Mouse (Mus musculus) heart, adult 2 months (tissue): ENCODE measurements at regions not wholly inside any gene's neighbourhood (a gene's known extent, or its start where the extent isn't known, plus 50 kb on each side); places are given as distances from the start of the nearest gene placed in this dataset.

Experiments used
- DNase-seq, 2 experiments: peaks; one replicate each; pipeline ENCODE4 v3.0.0; 2021
- H3K27ac ChIP-seq: fragments of 200-600 bp; 2 replicates; pipeline ENCODE4 v1.8.1; 2022
- H3K27me3 ChIP-seq: fragments of 200-500 bp; 2 replicates; pipeline ENCODE4 v1.6.1; 2012; ENCODE audit warnings: mild to moderate bottlenecking, low read length, inconsistent platforms, mixed read lengths; ENCODE audit not compliant: control insufficient read depth, insufficient read depth
- H3K36me3 ChIP-seq: fragments of 200-500 bp; 2 replicates; pipeline ENCODE4 v1.6.1; 2012; ENCODE audit warnings: low read length, inconsistent platforms; ENCODE audit not compliant: control insufficient read depth, insufficient read depth
- H3K4me1 ChIP-seq: fragments of 200-500 bp; 2 replicates; pipeline ENCODE4 v1.6.1; 2011; ENCODE audit warnings: low read length; ENCODE audit not compliant: control insufficient read depth, insufficient read depth
- H3K4me3 ChIP-seq: fragments of 200-600 bp; 2 replicates; pipeline ENCODE4 v1.8.1; 2022
- H3K79me2 ChIP-seq: fragments of 200-500 bp; replicated peaks from 2 replicates; pipeline ENCODE4 v1.6.1; 2012; ENCODE audit warnings: mild to moderate bottlenecking, inconsistent platforms, low read length, moderate library complexity, mixed read lengths; ENCODE audit not compliant: control insufficient read depth, insufficient read depth
- H3K9ac ChIP-seq: fragments of 200-500 bp; 2 replicates; pipeline ENCODE4 v1.6.1; 2012; ENCODE audit warnings: low read depth, mild to moderate bottlenecking, control low read depth, inconsistent platforms, low read length, mixed read lengths
- CTCF ChIP-seq: fragments of 200-600 bp; IDR thresholded peaks from 2 replicates; pipeline ENCODE4 v1.8.1; 2022; ENCODE audit warnings: antibody characterized with exemption, mild to moderate bottlenecking, moderate library complexity
- EP300 ChIP-seq: fragments of 200-500 bp; IDR thresholded peaks from 2 replicates; pipeline ENCODE4 v1.6.1; 2011; ENCODE audit warnings: low read depth, low read length, control low read depth; ENCODE audit not compliant: insufficient read depth
- POLR2A ChIP-seq: fragments of 200-500 bp; IDR thresholded peaks from 2 replicates; pipeline ENCODE4 v1.6.1; 2011; ENCODE audit warnings: mild to moderate bottlenecking, low read depth, low read length, control low read depth; ENCODE audit not compliant: insufficient read depth
- WGBS: fragments of 180-500 bp; shearing (Covaris S2); methylation state at CpG from one replicate; pipeline ENCODE4 v1.1.7; 2018; 5-methylcytosine and 5-hydroxymethylcytosine counted together
- intact Hi-C: fragments of 180-260 bp; cut with DNase I; formaldehyde crosslinking; loops from one replicate; pipeline ENCODE4 v1.15.1; 2025

DNA sequence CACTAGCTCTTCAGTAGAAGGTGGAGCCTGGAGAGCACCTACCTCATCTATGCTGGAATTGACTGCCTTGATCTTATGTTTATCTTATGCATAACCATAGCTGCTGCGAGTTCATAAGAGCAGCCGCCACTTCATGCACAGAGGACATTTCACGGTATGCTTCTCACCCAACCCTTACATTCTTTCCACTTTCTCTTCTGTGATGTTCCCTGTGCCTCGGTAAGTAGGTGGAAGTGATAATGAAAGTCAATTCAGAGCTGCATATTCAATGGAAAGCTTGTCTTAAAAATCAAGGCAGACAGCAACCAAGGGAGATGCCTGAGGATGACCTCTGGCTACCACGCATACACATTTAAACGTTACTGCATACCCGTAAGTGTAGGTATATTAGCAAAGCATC is 548.9 kb upstream of the Castor2 start:
- H3K4me1 ChIP-seq, result no peaks in the 10 kb centered on the region
- TF ChIP-seq EP300 (no peak), CTCF (no peak), POLR2A (no peak)
- no peak for DNase-seq
- H3K27ac ChIP-seq, result no peak overlapping the region
- no peaks in the 10 kb centered on the region for H3K36me3 ChIP-seq
- H3K27me3 ChIP-seq, result no peaks in the 10 kb centered on the region
- no peak overlapping the region for H3K4me3 ChIP-seq
- intact Hi-C loops, result no loop called here
- WGBS, result 82% methylated on average over 7 of the region's 7 CpGs
- H3K9ac ChIP-seq, result no peak overlapping the region
- H3K79me2 ChIP-seq, result no peaks in the 10 kb centered on the region

DNA sequence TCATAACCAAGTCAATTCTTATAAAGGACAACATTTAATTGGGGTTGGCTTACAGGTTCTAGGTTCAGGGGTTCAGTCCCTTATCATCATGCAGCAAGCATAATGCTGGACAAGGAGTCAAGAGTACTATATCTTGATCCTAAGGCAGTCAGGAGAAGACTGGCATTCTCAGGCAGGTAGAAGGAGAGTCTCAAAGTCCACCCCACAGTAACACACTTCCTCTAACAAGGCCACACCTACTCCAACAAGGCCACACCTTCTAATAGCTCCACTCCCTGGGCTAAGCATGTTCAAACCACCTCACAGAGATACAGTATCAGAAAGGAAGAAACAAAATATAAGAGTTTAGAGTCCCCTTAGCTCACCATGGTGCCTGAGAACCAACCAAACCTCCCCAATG is 557.3 kb upstream of the Castor2 start:
- DNase-seq, result no peak
- H3K4me3 ChIP-seq, result no peak overlapping the region
- H3K9ac ChIP-seq, result no peak overlapping the region
- no peak for TF ChIP-seq EP300
- TF ChIP-seq POLR2A, result no peak
- TF ChIP-seq CTCF, result no peak
- no peaks in the 10 kb centered on the region for H3K36me3 ChIP-seq
- no peaks in the 10 kb centered on the region for H3K79me2 ChIP-seq
- intact Hi-C loops, result no loop called here
- no peaks in the 10 kb centered on the region for H3K4me1 ChIP-seq
- no peak overlapping the region for H3K27ac ChIP-seq
- no peaks in the 10 kb centered on the region for H3K27me3 ChIP-seq

DNA sequence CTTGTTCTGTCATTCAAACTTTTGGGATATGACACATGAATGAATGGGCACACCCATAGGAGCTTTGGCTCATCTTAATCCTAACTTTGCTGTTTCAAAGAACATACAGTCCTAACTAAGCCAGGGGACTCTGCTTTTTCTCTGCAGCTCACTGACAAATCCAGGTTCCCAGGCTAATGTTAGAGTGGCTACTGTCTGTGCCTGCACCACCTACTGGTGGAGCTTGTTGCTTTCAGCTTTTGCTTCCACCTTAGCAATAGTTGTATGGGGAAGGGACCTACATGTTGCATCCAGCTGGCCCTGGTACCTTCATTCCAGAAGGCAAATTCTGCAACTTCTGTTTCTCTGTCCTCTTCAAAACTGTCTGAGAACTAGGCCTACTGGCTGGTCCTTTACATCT is 566.8 kb upstream of the Castor2 start:
- Histone ChIP-seq H3K27ac (no peak overlapping the region), H3K4me3 (no peak overlapping the region), H3K4me1 (no peaks in the 10 kb centered on the region), H3K36me3 (no peaks in the 10 kb centered on the region), H3K9ac (no peak overlapping the region), H3K79me2 (no peaks in the 10 kb centered on the region), H3K27me3 (no peaks in the 10 kb centered on the region)
- DNase-seq, result peak in 1 of 2 experiments; percentile 2
- intact Hi-C loops, result loop anchor here (5.0 kb wide), 1 partner anchor 1300 kb away; no protein-coding TSS in a partner anchor
- TF ChIP-seq POLR2A (no peak), CTCF (peak; percentile 67)

DNA sequence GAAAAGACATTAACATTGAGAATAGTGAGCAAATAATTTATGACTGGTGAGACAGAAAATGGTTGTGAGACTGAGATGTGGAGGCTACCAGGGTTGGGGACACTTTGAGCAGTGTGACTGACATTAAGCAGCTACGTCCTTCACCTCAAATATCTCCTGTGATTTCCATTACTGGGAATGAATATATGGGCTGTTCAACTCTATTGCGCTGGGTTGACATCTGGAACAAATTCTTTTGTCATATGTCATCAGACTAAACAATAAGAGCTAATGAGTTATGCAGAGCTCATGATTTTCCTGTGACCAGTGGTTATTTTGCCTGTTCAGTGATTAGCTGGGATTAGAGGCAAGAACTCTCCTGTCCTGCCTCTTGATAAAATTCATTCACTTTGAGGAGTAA is 593.9 kb upstream of the Castor2 start:
- no peaks in the 10 kb centered on the region for H3K27me3 ChIP-seq
- H3K4me3 ChIP-seq, result no peak overlapping the region
- H3K4me1 ChIP-seq, result no peaks in the 10 kb centered on the region
- no peak for TF ChIP-seq EP300
- TF ChIP-seq CTCF, result no peak
- no peak for TF ChIP-seq POLR2A
- no peak overlapping the region for H3K9ac ChIP-seq
- intact Hi-C loops, result no loop called here
- no peak overlapping the region for H3K27ac ChIP-seq
- no peaks in the 10 kb centered on the region for H3K79me2 ChIP-seq
- no peak for DNase-seq
- no peaks in the 10 kb centered on the region for H3K36me3 ChIP-seq
- 57% methylated on average over 2 of the region's 2 CpGs for WGBS

DNA sequence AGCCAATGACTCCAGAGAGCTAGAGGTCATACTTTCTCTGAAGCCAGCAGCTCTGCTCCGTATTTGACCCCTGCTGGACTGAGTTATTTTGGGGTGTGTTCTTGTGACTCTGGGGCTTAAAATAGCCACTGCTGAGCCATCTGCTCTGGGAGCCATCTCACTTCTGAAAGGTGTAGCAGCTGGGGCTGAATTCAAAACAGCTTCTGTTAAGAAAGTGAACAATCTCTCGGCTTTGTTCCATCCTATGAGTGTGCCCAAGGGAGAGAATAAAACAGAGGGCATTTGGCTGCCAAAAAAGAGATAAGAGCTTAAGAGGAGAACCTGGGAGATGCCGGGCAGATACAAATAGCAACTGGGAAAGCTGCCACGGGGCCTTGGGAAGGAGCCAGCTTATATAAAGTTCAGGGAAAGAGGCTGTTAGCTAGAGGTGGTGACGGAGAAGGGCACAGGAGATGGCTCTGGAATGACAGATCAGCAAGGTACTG is 611.7 kb upstream of the Castor2 start:
- no peaks in the 10 kb centered on the region for H3K27me3 ChIP-seq
- H3K4me1 ChIP-seq, result peaks cover 5% of the 10 kb centered on the region
- TF ChIP-seq EP300, result 0 out of 2 replicates have a peak, but pooled peaks have one; percentile 38
- no peak for TF ChIP-seq POLR2A
- 0 out of 2 replicates have a peak, but pooled peaks have one; percentile 6 for TF ChIP-seq CTCF
- 7% methylated on average over 5 of the region's 5 CpGs for WGBS
- no peak overlapping the region for H3K9ac ChIP-seq
- intact Hi-C loops, result no loop called here
- H3K4me3 ChIP-seq, result no peak overlapping the region
- peak; percentile 80 to 85 for DNase-seq
- peak overlapping the region; percentile 89 for H3K27ac ChIP-seq
- no peaks in the 10 kb centered on the region for H3K79me2 ChIP-seq
- peaks cover 6% of the 10 kb centered on the region for H3K36me3 ChIP-seq

DNA sequence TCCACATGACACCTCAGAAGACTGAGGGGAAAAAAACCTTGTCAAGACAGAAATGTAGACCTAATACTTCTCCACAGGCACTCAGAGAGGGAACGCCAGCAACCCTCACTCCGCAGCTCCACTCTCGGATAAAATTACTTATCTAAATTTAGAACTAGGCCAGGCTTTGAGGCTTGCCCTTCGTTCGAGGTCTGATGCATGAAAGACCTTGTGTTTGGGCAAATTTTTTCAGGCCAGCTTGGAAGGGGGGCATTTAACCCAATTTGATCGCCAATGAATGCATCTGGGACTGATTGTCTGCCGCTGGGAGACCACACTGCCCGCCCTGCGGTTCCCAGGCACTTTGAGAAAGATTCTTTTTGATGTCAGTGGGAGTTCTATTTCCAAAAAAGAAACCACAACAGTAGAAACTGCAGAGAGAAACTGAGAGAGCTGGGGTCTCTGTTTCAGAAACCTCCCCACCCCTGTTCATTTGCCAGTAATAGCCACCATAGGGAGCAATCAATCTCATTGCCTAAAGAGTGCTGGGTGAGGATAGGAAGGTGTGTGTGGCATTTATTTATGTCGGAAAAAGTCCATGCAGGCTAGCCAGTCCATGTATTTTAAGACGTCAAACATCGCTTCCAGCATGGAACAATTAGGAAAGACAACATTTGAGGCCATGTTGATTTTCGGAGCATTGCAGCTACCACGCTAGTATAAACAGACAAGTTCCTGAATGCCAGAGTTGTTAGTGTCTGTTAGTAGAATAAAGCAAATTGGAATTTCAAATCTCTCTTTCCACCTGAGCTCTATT is 617.0 kb upstream of the Castor2 start:
- peak overlapping the region; percentile 74 for H3K27ac ChIP-seq
- no peaks in the 10 kb centered on the region; the same call in 1 of the 2 replicates for H3K4me1 ChIP-seq
- WGBS, result 58% methylated on average over 14 of the region's 14 CpGs
- TF ChIP-seq POLR2A, result no peak
- H3K9ac ChIP-seq, result no peak overlapping the region
- no peaks in the 10 kb centered on the region for H3K27me3 ChIP-seq
- peak in 1 of 2 experiments; percentile 21 for DNase-seq
- no peak overlapping the region for H3K4me3 ChIP-seq
- H3K79me2 ChIP-seq, result no peaks in the 10 kb centered on the region
- intact Hi-C loops, result no loop called here
- H3K36me3 ChIP-seq, result peaks cover 9% of the 10 kb centered on the region
